Mouse (Mus musculus) heart, adult 8-10 months (tissue): Measurements from ENCODE around the gene Car10. TPM values are rescaled to one million over a fixed set of nuclear protein-coding genes. Genes with fewer than 3 reads are reported as not detected.

Experiments
- DNase-seq: peaks from one replicate; pipeline ENCODE4 v3.0.0; 2022; ENCODE audit warnings: low spot score
- total RNA-seq, 4 experiments: library from RNA; stranded (reverse); gene quantifications; 2 replicates each; pipeline ENCODE4 v1.2.4; 2022

The Car10 gene
- total RNA-seq, 4 experiments from 2014 or later = not detected

GRCm38 (mm10) chr11:93172430-93172829, 74.6 kb downstream of the Car10 start:
- no peak for DNase-seq

DNA sequence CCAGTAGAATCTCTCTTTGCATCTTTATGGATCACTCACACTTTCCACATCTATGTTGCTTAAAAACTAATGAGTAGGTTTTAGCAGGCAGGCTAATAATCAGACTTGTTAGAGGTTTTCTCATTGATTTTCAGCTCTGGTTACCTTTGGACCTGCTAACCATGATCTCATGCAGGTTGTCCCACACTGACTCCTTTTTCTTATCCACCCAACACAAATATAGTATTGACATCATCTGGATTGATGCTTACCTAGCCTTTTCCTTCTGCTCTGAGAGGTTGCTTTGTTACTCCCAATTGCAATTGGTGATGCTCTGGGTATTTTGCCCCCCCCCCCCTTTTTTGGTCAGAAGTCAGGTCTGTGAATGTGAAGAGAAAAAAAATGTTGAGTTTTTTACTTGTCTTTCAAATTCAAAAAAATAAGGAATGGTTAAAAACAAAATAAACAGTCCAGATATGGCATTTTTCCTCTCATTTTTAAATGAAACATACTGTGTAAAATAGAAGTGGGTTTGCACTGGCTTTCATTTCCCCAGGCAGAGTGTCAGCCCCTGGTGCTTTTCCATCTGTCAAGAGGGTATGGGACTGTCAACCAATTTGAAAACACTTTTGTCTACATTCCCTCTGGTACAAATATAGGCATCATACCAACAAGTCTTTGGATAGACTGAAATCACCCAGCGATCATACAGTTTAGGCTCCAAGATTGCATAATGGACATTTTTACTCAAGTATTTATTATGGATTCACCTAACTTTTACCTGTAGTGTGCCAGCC, 75.9 kb downstream of the Car10 start:
- DNase-seq = no peak

DNA sequence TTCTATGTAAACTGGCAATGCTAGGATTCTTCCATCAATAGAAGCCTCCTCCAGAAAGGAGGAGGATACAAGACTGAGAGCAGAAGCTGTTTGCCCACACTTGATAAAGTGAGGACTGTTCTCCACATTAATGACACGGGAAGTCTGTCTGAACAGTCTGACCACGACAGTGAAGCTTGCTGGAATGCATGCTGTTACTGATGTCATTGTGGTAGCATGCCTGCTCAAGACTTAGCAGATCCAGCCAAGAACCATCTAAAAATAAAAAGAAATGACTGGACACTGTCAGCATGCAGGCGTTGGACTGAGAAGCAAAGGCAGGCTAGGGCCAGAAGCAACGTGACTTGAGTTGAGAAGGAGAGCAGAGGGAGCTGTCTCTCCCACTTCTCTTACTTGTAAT, 87.6 kb downstream of the Car10 start:
- DNase-seq = peak; percentile 58

DNA sequence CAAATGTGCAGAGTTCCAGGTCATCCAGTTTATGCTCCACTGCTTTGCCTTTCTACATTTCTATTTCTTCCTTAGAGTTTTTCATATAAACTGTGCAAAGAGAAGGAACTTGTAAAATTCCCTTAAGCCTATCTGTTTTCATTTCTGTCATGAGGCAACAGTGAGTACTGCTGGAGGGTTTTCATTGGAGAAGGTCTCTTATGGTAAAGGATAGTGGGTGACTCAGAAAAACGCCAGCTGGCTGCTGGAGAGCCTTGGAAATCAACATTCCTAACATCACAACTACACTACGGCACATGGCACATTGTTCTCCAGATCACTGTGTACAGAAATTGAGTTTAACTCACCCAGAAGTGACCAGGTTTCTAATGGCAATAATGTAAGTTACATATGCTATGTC, 88.3 kb downstream of the Car10 start:
- DNase-seq = no peak

DNA sequence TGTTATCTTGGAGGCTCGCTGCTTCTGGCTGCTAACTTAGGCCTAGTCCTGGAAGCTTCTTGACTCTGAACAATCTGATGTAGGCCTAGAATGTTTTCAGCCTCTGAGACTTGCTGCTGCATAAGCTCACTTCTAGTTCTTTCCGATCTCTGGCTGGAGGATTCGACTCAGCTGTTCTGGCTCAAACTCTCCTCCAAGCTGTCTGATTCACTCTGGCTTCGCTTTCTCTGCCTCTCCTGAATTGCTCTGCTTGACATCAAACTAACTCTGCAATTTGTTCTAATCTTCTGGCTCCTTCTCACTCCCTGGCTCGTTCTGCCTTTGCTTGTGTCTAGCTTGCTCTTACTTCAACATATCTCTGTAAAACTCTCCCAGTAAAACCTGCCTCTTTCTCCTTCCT, 90.8 kb downstream of the Car10 start:
- peak; percentile 26 for DNase-seq

GRCm38 (mm10) chr11:93200046-93200445, 102.2 kb downstream of the Car10 start:
- DNase-seq = no peak

- DNase-seq = no peak
Observed at GRCm38 (mm10) chr11:93217457-93217856, 119.6 kb downstream of the Car10 start.

DNA sequence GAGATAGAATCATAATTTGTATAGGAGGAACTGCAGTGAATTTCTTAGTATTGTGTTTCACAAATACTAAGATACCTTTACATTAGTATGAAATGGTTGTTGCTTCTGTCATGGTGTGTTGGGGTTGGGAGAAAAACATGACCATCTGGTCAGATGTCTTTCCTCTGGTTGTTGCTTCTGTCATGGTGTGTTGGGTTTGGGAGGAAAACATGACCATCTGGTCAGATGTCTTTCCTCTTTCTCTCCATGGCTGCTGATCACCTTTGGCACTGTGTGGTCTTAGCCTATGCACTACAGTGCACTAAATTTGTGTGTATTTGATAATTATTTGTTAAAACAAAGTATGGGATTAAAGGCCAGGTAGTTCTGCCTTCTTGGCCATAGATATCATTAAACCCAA, 132.2 kb downstream of the Car10 start:
- no peak for DNase-seq

DNA sequence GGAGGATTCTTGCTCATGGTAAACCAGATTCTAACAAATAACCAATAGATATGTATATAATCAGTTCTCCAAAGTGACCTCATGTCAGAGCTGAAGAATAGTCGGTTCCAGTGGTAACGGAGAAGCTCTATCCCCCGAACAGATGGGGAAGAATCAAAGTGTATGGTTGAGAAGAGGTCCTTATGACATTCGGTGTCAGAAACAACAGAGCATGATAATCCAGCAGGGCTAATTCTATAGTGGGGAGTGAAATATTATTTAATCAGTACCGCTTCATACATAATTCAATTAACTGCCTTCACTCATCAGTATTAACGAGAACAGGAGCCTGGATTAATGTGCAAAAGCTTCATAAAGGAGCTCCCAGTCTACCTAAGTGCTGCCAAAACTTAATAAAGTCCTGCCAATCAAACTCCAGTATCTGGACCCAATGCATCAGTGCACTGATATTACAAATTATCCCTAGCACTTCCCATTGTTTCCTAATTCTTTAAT, 152.0 kb downstream of the Car10 start:
- no peak for DNase-seq

GRCm38 (mm10) chr11:93251766-93252165, 153.9 kb downstream of the Car10 start:
- DNase-seq = no peak

- no peak for DNase-seq
Observed at GRCm38 (mm10) chr11:93263979-93264378, 166.2 kb downstream of the Car10 start.

DNA sequence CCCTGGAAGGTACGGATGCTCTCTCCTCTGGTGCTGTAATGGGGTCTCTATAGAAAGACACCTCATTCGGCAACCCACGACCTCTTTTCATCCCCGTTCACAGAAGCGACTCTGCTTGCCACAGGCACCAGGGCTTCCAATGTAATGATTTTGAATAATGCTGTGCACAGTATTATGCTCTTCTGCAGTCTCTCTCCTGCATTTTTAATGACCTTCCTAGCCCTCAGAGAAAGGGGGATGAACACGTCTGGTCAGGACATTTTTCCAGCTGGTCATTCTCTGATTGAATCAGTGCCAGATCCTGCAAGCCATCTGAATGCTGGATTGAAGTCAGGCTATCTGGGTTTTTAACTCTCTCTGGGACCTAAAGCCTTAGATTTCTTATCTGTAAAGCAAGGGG, 174.2 kb downstream of the Car10 start:
- DNase-seq = no peak

GRCm38 (mm10) chr11:93273906-93274305, 176.1 kb downstream of the Car10 start:
- no peak for DNase-seq

DNA sequence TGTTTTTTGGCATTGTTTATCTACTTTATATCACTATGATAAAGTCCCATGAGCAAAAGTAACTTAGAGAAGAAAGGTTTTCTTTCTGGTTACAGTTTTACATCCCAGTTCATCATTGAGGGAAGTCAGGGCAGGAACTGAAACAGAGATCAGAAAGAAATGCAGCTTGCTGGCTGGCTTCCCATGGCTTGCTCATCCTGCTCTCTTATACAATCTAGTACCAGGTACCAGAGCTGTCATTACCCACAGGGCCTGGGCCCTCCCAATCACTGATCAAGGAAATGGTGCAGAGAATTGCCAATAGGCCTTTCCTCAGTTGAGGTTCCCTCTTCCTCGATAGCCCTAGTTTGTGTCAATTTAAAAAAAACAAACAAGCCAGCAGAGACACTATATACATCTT, 195.8 kb downstream of the Car10 start:
- DNase-seq = no peak

GRCm38 (mm10) chr11:93309981-93310380, 212.2 kb downstream of the Car10 start:
- DNase-seq = no peak

- no peak for DNase-seq
Observed at GRCm38 (mm10) chr11:93337756-93338155, 239.9 kb downstream of the Car10 start.

DNA sequence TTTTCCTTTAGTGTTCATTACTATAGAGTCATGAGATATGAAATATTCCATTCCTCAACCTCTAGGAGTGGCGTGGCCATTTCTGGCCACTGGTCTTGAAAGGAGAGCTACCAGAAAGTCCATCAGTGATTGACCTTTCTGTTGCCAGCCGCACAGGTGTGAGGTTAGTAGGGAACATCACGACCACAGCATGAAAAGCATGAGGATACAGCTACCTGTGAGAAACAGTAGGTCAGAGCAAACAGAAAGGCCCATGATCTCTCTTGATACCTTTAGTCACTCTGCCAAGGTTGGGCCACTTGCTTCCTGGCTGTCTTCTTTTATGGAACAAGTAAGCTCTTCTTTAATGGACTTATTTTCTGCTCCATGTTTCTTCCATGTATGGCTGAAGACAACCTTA, 246.1 kb downstream of the Car10 start:
- no peak for DNase-seq

- DNase-seq = no peak
Observed at GRCm38 (mm10) chr11:93344869-93345268, 247.0 kb downstream of the Car10 start.

- DNase-seq = no peak
Observed at GRCm38 (mm10) chr11:93361576-93361975, 263.7 kb downstream of the Car10 start.

GRCm38 (mm10) chr11:93364171-93364570, 266.3 kb downstream of the Car10 start:
- DNase-seq = no peak

DNA sequence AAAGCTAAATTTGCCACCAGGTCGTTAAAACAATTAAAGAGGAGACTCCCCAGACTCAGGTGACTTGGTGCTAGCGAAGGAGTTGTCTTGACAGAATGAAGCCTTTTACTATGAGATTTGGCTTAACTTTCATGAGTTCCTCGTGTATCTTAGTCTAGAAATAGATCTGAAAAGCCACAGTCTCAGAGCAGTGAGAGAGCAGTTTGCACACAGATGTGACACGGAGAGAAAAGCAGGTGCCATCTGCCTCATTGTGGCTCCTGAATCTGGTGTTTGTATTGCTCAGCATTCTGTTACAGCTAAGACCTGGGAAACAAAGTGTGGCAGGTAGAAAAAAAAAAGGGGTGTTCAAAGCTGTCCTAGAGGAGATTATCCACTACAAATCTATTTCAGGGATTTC, 269.4 kb downstream of the Car10 start:
- DNase-seq = no peak

- no peak for DNase-seq
Observed at GRCm38 (mm10) chr11:93367740-93368139, 269.9 kb downstream of the Car10 start.

DNA sequence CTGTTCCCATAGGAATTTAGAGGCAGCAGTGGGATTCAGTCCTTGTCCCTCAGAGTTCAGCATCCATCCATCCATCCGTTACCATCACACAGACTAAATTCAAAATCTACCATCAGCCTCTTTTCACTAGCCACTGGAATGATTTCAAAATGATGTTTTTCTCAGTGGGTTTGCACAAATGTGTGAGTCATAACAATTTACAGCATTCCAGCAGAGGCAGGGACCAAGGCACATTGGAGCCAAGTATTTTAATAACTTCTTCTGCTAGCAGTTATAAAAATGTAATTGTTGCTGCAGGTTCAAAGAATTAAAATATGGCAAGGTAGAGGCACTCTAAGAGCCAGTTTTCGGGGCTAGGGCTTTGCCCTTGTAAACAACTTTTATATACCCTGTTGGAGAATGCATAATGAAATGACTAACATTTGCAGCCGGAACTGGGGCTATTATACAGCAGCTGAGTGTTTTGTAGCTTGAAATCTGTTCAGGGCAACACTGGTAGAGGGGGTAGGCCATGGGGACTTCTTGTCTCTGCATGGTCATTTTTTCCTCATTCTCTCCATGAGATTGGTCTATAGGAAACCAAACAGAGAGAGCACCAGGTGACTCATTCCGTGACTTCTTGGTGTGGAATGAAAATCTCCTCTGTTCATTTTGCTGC, 276.0 kb downstream of the Car10 start:
- no peak for DNase-seq
